Mouse (Mus musculus): Measurements from ENCODE around the gene Myo5a. TPM values are rescaled to one million over a fixed set of nuclear protein-coding genes. Genes with fewer than 3 reads are reported as not detected.

Myo5a gene
- polyA plus RNA-seq, 1 experiment = 5.8 TPM

DNA sequence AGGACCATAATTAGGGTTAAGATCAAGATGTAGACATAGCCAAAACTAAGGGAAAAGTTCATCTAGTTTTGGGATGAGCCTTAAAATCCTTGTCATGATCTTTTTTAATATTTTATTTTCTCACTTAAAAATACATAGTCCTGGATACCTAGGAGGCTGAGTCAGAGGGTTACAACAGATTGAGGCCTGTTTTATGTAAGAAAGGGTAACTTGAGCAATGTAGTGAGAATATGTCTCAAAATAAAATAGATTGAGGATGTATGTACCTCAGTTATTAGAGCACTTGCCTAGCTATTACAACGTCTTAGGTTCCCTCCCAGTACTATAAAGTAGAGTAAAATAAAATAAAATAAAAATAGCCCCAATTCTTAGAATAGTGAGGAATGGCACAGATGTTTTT is 21.3 kb downstream of the Myo5a start:
- 82% methylated on average over 1 of the region's 1 CpGs for WGBS
- Histone ChIP-seq H3K4me3 (replicated peaks; ENCODE audit: extremely low read depth, low read depth, low read length) (no peak overlapping the region), H3K4me1 (ENCODE audit: control insufficient read depth, insufficient read depth, low read length) (no peaks in the 10 kb centered on the region; the same call in 1 of the 2 replicates)
- DNase-seq = no peak
- TF ChIP-seq POLR2A (IDR thresholded peaks at IDR 0.05; ENCODE audit: borderline replicate concordance, extremely low read depth, low read depth, low read length) = no peak
- no peak for TF ChIP-seq CTCF (IDR thresholded peaks at IDR 0.05; ENCODE audit: insufficient read depth, low read length)

DNA sequence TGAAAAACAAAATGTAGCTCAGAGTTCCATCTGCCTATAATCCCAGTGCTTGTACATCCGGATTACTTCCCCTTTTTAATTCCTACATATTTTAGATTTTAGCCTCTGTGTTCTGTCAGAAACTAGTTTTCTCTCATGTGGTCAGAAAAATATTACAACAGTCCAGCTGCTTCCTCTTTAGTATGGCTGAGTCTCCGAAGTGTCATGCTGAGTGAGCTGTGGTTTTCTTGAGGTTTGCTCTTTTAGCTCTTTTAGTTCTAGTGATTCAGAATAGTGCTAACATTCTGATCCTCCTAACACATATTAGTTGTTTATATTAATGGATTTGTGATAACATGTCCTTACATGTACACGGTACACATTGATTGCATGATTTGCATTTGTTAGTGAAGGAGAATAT is 23.9 kb downstream of the Myo5a start:
- no peak for TF ChIP-seq CTCF (IDR thresholded peaks at IDR 0.05; ENCODE audit: insufficient read depth, low read length)
- TF ChIP-seq POLR2A (IDR thresholded peaks at IDR 0.05; ENCODE audit: borderline replicate concordance, extremely low read depth, low read depth, low read length) = no peak
- H3K4me1 ChIP-seq (ENCODE audit: control insufficient read depth, insufficient read depth, low read length) = no peaks in the 10 kb centered on the region; the same call in 1 of the 2 replicates
- WGBS = 62% methylated on average over 3 of the region's 3 CpGs
- no peak for DNase-seq
- no peak overlapping the region for H3K4me3 ChIP-seq (replicated peaks; ENCODE audit: extremely low read depth, low read depth, low read length)

DNA sequence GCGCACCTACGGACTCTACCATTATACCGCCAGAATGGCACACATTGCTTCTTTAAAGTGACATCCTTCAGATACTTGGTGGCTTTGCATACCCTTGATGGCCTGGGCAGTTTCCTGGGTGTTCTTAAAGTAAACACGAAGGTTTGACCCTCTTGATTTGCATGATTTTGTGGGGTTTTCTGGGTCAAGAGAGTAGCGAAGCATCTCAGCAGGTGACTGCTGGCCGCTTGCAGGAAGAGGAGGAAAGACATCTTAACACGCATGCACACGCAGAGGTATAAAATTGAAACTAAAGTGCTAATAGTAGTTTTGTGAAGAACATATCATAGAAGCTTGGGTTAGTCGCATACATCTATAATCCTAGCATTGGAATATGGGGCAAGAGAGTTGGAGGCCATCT is 28.1 kb downstream of the Myo5a start:
- DNase-seq = no peak

DNA sequence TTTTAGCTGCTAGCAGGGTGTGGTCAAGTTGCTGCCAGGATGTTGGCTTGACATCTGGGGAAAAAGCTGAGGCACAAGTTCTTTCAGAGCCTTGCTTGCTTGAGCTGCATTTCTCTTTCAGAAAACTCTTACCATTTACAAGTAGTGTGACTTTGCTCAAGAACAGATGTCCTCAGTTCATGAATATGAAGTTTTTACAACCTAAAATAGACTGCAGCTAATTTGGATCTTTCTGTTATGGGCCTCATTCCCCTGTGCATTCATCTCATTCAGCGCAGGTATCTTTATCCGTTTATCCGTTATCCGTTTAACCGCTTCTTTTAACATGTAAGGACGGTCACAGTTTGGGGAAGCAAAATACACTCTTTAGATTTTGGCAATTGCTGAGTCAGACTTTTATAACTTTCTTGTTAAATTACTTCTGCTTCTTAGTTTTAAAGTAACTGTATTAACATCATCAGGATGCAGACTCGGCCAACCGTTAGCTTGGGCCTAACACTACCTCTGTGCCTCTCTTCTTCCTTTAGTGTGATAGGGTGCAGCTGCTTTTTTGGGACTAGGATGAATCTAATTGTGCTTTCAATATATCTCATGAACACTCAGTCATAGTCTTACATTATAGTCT is 29.5 kb downstream of the Myo5a start:
- H3K4me1 ChIP-seq (ENCODE audit: control insufficient read depth, insufficient read depth, low read length) = no peaks in the 10 kb centered on the region
- WGBS = 92% methylated on average over 8 of the region's 8 CpGs
- DNase-seq = no peak
- TF ChIP-seq CTCF (IDR thresholded peaks at IDR 0.05; ENCODE audit: insufficient read depth, low read length) = no peak
- no peak for TF ChIP-seq POLR2A (IDR thresholded peaks at IDR 0.05; ENCODE audit: borderline replicate concordance, extremely low read depth, low read depth, low read length)
- H3K4me3 ChIP-seq (replicated peaks; ENCODE audit: extremely low read depth, low read depth, low read length) = no peak overlapping the region

More for the DNA sequence above, 28.1 kb downstream of the Myo5a start:
- H3K4me1 ChIP-seq (ENCODE audit: control insufficient read depth, insufficient read depth, low read length) = no peaks in the 10 kb centered on the region; the same call in 1 of the 2 replicates
- 95% methylated on average over 9 of the region's 9 CpGs for WGBS
- no peak overlapping the region for H3K4me3 ChIP-seq (replicated peaks; ENCODE audit: extremely low read depth, low read depth, low read length)
- TF ChIP-seq CTCF (IDR thresholded peaks at IDR 0.05; ENCODE audit: insufficient read depth, low read length) (no peak), POLR2A (IDR thresholded peaks at IDR 0.05; ENCODE audit: borderline replicate concordance, extremely low read depth, low read depth, low read length) (no peak)

DNA sequence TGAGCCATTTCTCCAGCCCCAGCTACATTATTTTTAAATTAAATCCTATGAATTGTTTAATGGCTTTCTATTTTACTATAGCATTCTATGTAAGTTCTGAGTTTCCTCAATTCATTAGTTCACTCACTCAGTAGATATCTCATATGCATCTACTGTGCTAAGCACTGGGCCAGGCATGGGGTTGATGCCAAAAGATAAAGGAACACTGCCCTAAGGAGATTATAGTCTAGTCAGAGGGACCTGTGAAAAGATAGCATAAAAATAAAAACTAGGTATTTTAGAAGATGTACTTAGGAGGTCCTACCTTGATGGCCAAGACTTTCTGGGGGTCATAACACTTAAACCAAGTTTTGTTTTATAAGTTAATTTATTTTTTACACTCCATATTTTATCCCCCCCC is 31.3 kb downstream of the Myo5a start:
- no peaks in the 10 kb centered on the region for H3K4me1 ChIP-seq (ENCODE audit: control insufficient read depth, insufficient read depth, low read length)
- no peak for DNase-seq
- no peak for TF ChIP-seq POLR2A (IDR thresholded peaks at IDR 0.05; ENCODE audit: borderline replicate concordance, extremely low read depth, low read depth, low read length)
- no peak for TF ChIP-seq CTCF (IDR thresholded peaks at IDR 0.05; ENCODE audit: insufficient read depth, low read length)

DNA sequence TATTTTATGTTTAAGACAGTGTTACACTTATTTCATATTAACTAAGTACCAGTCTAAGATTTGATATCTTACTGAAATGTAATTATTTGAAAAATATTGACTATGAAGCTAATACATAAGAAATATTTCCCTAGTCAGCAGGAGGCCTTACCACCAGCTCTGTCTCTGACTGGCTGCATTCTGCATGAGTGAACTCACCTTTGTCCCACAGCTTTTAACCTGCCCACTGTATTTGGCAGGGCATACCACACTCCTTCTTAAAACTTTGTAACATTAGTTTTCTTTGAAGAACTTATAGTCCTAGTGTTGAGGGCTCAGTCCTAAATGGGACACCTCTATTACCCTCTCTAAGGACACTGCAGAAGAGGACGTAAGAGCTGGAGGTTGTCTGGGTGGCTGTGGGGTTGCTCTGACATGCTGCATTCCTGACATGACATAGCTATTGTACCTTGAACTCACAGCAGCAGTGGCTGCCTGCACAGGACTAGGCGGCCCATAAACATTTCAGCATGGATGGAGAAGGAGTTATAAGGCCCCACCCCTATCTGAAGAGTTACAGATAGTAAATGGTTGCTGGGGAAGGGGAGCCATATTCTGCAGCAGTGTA is 45.9 kb downstream of the Myo5a start:
- Histone ChIP-seq H3K4me3 (replicated peaks; ENCODE audit: extremely low read depth, low read depth, low read length) (no peak overlapping the region), H3K4me1 (ENCODE audit: control insufficient read depth, insufficient read depth, low read length) (no peaks in the 10 kb centered on the region)
- no peak for DNase-seq
- TF ChIP-seq POLR2A (IDR thresholded peaks at IDR 0.05; ENCODE audit: borderline replicate concordance, extremely low read depth, low read depth, low read length) (no peak), CTCF (IDR thresholded peaks at IDR 0.05; ENCODE audit: insufficient read depth, low read length) (no peak)
- 90% methylated on average over 2 of the region's 2 CpGs for WGBS

More for the DNA sequence above, 31.3 kb downstream of the Myo5a start:
- no peak overlapping the region for H3K4me3 ChIP-seq (replicated peaks; ENCODE audit: extremely low read depth, low read depth, low read length)

DNA sequence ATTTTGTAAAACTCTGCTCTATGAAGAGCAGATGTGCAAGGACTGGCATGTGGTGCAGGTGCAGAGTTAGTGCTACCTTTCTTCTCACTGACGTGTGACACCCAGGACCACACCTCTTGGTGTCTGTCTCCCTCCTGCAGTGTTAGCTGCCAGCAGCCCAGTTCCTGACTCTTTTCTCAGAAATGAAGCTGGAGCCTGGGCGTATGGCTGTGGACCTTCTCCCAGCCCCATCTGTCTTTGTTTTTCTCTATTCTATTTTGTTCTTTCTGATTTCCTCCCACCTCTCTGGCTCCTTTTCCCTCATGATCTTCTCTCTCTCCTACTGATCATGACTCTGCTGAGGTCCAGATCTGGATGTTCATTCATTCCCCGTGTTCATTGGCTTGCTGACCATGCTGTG is 50.3 kb downstream of the Myo5a start:
- no peaks in the 10 kb centered on the region for H3K4me1 ChIP-seq (ENCODE audit: control insufficient read depth, insufficient read depth, low read length)
- no peak overlapping the region for H3K4me3 ChIP-seq (replicated peaks; ENCODE audit: extremely low read depth, low read depth, low read length)
- DNase-seq = no peak
- WGBS = 91% methylated on average over 3 of the region's 3 CpGs
- no peak for TF ChIP-seq CTCF (IDR thresholded peaks at IDR 0.05; ENCODE audit: insufficient read depth, low read length)
- TF ChIP-seq POLR2A (IDR thresholded peaks at IDR 0.05; ENCODE audit: borderline replicate concordance, extremely low read depth, low read depth, low read length) = no peak

DNA sequence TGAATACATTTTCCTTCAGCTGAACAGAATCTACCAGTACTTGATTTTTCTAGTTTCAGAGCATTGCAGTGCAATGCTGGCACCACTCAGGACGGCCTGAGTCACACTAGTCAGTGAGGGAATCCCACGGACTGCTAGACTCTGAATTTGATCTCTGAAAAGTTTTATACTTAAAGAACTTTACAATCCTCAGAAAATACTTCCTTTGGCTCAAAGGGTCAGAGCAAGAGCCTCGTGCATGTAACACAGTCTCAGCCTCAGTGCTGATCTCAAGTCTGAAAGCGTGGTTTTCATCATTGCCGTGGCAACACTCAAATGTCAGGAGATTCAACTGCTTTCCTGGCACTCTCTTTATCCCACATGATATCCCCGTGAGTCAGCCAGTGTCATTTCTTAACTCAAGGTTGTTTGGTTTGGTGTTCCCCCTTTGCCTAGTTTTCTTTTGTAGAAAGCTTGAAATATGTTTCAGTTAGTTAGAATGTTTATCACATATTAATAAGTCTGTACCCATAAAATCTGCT is 53.4 kb downstream of the Myo5a start:
- TF ChIP-seq POLR2A (IDR thresholded peaks at IDR 0.05; ENCODE audit: borderline replicate concordance, extremely low read depth, low read depth, low read length) (no peak), CTCF (IDR thresholded peaks at IDR 0.05; ENCODE audit: insufficient read depth, low read length) (no peak)
- Histone ChIP-seq H3K4me3 (replicated peaks; ENCODE audit: extremely low read depth, low read depth, low read length) (no peak overlapping the region), H3K4me1 (ENCODE audit: control insufficient read depth, insufficient read depth, low read length) (no peaks in the 10 kb centered on the region)
- no peak for DNase-seq
- 59% methylated on average over 6 of the region's 6 CpGs for WGBS

DNA sequence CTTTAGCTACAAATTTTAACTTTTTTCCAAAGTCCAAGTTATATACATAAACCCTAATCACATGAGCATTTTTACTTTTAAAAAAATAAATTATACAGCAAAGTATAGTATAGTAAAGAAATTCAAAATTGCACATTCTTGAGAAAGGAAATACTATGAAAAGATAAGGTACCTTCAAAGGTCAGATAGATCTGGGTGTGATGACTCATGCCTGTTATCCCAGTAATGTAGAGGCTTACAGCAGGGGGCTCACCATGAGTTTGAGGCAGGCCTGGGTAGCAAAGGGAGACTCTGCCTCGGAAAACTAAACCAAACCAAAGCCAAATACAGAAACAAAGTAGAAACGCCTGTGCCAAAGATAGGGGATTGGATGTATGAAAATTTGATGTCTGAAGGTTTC is 59.7 kb downstream of the Myo5a start:
- Histone ChIP-seq H3K4me3 (replicated peaks; ENCODE audit: extremely low read depth, low read depth, low read length) (no peak overlapping the region), H3K4me1 (ENCODE audit: control insufficient read depth, insufficient read depth, low read length) (no peaks in the 10 kb centered on the region)
- no peak for TF ChIP-seq CTCF (IDR thresholded peaks at IDR 0.05; ENCODE audit: insufficient read depth, low read length)
- no peak for TF ChIP-seq POLR2A (IDR thresholded peaks at IDR 0.05; ENCODE audit: borderline replicate concordance, extremely low read depth, low read depth, low read length)
- no peak for DNase-seq
- 70% methylated on average over 2 of the region's 2 CpGs for WGBS

DNA sequence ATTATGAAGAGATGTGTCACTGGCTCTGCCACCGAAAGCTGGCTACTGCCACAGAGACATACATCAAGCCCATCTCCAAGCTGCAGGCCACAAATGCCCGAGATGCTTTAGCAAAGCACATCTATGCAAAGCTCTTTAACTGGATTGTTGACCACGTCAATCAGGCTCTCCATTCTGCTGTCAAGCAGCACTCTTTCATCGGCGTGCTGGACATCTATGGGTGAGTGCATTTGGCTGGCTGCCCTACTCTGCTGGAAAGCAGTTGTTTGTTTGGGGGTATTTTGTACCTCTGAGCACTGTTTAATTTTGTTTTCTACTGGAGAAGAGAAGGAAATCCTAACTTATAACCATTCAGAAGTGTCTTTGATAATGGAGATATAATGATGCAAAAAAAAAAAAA is 76.1 kb downstream of the Myo5a start:
- no peaks in the 10 kb centered on the region for H3K4me1 ChIP-seq (ENCODE audit: control insufficient read depth, insufficient read depth, low read length)
- WGBS = 60% methylated on average over 5 of the region's 5 CpGs
- H3K4me3 ChIP-seq (replicated peaks; ENCODE audit: extremely low read depth, low read depth, low read length) = no peak overlapping the region
- no peak for TF ChIP-seq POLR2A (IDR thresholded peaks at IDR 0.05; ENCODE audit: borderline replicate concordance, extremely low read depth, low read depth, low read length)
- TF ChIP-seq CTCF (IDR thresholded peaks at IDR 0.05; ENCODE audit: insufficient read depth, low read length) = no peak
- DNase-seq = no peak
